28 mouse cellular contexts compared by ENCODE assay signal in genomic region chr15:24827259-24827658, GRCm38 (mm10).
"Had no signal": no experiment of that assay in that cellular context is flagged by ENCODE, and none has a peak within 500 bp of the region (broad histone marks: within the 10 kb centered on the region; RNA-seq: fewer than 3 reads in every experiment).

No protein-coding gene starts in this region.

- H3K9ac ChIP-seq: embryonic facial prominence, embryonic 12.5 days; embryonic facial prominence, embryonic 13.5 days; embryonic facial prominence, embryonic 15.5 days; forebrain, embryonic 12.5 days; forebrain, embryonic 13.5 days; forebrain, embryonic 15.5 days; forebrain, postnatal 0 days had no signal

- H3K36me3 ChIP-seq: embryonic facial prominence, embryonic 10.5 days; embryonic facial prominence, embryonic 12.5 days; embryonic facial prominence, embryonic 13.5 days; embryonic facial prominence, embryonic 15.5 days; forebrain, embryonic 10.5 days; forebrain, embryonic 12.5 days; forebrain, embryonic 15.5 days had no signal

- H3K4me2 ChIP-seq: embryonic facial prominence, embryonic 12.5 days; embryonic facial prominence, embryonic 13.5 days; embryonic facial prominence, embryonic 15.5 days; forebrain, embryonic 12.5 days; forebrain, embryonic 13.5 days; forebrain, embryonic 15.5 days had no signal

- H3K4me1 ChIP-seq: embryonic facial prominence, embryonic 10.5 days; embryonic facial prominence, embryonic 12.5 days; embryonic facial prominence, embryonic 13.5 days; embryonic facial prominence, embryonic 15.5 days; forebrain, embryonic 10.5 days; forebrain, embryonic 12.5 days; forebrain, embryonic 13.5 days; forebrain, embryonic 15.5 days had no signal

- H3K27ac ChIP-seq: embryonic facial prominence, embryonic 10.5 days; embryonic facial prominence, embryonic 12.5 days; embryonic facial prominence, embryonic 13.5 days; embryonic facial prominence, embryonic 15.5 days; forebrain, embryonic 10.5 days; forebrain, embryonic 12.5 days; forebrain, embryonic 13.5 days; forebrain, embryonic 15.5 days; gastrocnemius, adult 2 months had no signal

- H3K27me3 ChIP-seq: embryonic facial prominence, embryonic 12.5 days; embryonic facial prominence, embryonic 13.5 days; embryonic facial prominence, embryonic 15.5 days; forebrain, embryonic 12.5 days; forebrain, embryonic 13.5 days; forebrain, embryonic 15.5 days had no signal

- ATAC-seq: forebrain, embryonic 13.5 days; forebrain, embryonic 14.5 days; forebrain, embryonic 15.5 days; forebrain, embryonic 16.5 days; forebrain, postnatal 0 days had no signal

- DNase-seq: cerebellum, adult 2 months; cerebellum, adult 8-10 months; cerebellum, adult 9-10 months; cerebellum, adult 9-11 months; cerebellum, postnatal 10 days; cerebellum, postnatal 14 days; cerebellum, postnatal 25 days; cerebellum, postnatal 36 days; embryo, embryonic 11 days; forebrain, postnatal 0 days; gastrocnemius, adult 2 months; gastrocnemius, postnatal 10 days; gastrocnemius, postnatal 14 days; gastrocnemius, postnatal 25 days; gastrocnemius, postnatal 36 days; heart, adult 11 months; heart, adult 18-20 months had no signal

- H3K9me3 ChIP-seq: embryonic facial prominence, embryonic 10.5 days; embryonic facial prominence, embryonic 12.5 days; embryonic facial prominence, embryonic 13.5 days; embryonic facial prominence, embryonic 15.5 days; forebrain, embryonic 10.5 days; forebrain, embryonic 12.5 days; forebrain, embryonic 13.5 days; forebrain, embryonic 15.5 days had no signal

- H3K4me3 ChIP-seq: embryonic facial prominence, embryonic 10.5 days; embryonic facial prominence, embryonic 12.5 days; embryonic facial prominence, embryonic 13.5 days; embryonic facial prominence, embryonic 15.5 days; erythroblast, embryonic 14.5 days; forebrain, embryonic 10.5 days; forebrain, embryonic 12.5 days; forebrain, embryonic 13.5 days; forebrain, embryonic 15.5 days; gastrocnemius, adult 2 months had no signal
